Mouse (Mus musculus) testis, adult 2 months (tissue): ENCODE data around the gene Rex1bd.

Experiments
- CTCF ChIP-seq: fragments of 200-500 bp; IDR thresholded peaks from 2 replicates; pipeline ENCODE4 v1.5.1; 2012; ENCODE audit warnings: low read depth, mild to moderate bottlenecking, inconsistent platforms, low read length, moderate library complexity; ENCODE audit not compliant: control insufficient read depth, insufficient read depth, insufficient replicate concordance
- POLR2A ChIP-seq: fragments of 200-500 bp; IDR thresholded peaks from 2 replicates; pipeline ENCODE4 v1.6.1; 2012; ENCODE audit warnings: low read depth, mild to moderate bottlenecking, inconsistent platforms, low read length, moderate library complexity; ENCODE audit not compliant: control insufficient read depth

DNA sequence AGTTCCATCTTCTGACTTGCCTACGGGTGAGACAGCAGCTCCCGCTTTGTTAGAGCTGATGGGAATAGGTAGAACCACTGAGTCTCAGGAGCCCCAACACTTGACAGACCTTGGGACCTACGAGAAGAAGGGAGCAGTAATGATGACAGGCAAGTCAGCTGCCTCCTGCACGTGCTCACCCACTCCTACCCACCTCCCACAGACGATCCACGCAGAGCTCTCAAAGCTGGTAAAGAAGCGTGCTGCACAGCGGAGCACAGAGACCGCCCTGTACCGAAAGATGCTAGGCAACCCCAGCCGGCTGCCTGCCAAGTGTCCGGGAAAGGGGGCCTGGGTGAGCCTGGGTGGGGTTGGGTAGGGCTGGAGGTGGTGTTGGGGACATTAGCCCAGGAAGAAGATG is 27.7 kb upstream of the Rex1bd start:
- TF ChIP-seq POLR2A (no peak), CTCF (no peak)
